Mouse (Mus musculus) megakaryocyte, embryonic 14.5 days (primary cell): ENCODE results near the gene S100a13.

Experiments used
- FLI1 ChIP-seq: IDR thresholded peaks from 2 replicates; pipeline ENCODE4 v1.6.1; 2012; ENCODE audit warnings: low read length, inconsistent platforms, mixed read lengths
- GATA1 ChIP-seq: IDR thresholded peaks from 3 replicates; pipeline ENCODE4 v1.6.1; 2012; ENCODE audit warnings: mixed read lengths, low read length, inconsistent platforms, borderline replicate concordance

DNA sequence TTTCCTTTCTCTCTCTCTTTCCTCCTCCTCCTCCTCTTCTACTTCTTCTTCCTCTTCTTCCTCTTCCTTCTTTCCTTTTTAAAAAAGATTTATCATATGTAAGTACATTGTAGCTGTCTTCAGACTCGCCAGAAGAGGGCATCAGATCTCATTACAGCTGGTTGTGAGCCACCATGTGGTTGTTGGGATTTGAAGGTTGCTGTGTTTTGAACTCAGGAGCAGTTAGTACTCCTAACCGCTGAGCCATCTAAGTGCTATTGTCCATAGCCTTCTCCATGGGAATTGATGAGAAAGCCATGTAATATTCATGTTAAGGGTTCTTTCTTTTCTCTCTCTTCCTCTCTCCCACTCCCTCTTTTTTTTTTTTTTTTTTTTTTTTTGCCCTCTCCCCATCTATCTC is 22.9 kb upstream of the S100a13 start:
- TF ChIP-seq GATA1 (no peak), FLI1 (no peak)
